Comparison of ENCODE assay signal across 8 mouse cellular contexts in genomic region chr4:155561661-155562442, GRCm38 (mm10). TPM values are rescaled to one million over a fixed set of nuclear protein-coding genes. Genes with fewer than 3 reads are reported as not detected.
DNase-seq lines count a peak whose midpoint lies in the region; ATAC-seq and TF ChIP-seq lines count a peak whose summit lies in the region.

Gene Nadk (plus strand): TSS chr4:155562378.

- H3K9me3 ChIP-seq in intestine, embryonic 15.5 days: no peaks in the 10 kb centered on the region
- H3K9me3 ChIP-seq in lung, postnatal 0 days (ENCODE audit: low read length): no peaks in the 10 kb centered on the region

- peak within 1 kb of the TSS; percentile 88 for H3K27ac ChIP-seq in intestine, embryonic 15.5 days
- peak within 1 kb of the TSS; percentile 95 for H3K27ac ChIP-seq in lung, postnatal 0 days (ENCODE audit: low read length)
- peak within 1 kb of the TSS; percentile 78 for H3K27ac ChIP-seq in small intestine, adult 2 months (ENCODE audit: insufficient read depth, low read depth, low read length)

- no peak for TF ChIP-seq POLR2A in small intestine, adult 2 months (IDR thresholded peaks at IDR 0.05; ENCODE audit: low read depth, low read length)

- no peaks in the 10 kb centered on the region for H3K27me3 ChIP-seq in intestine, embryonic 15.5 days (replicated peaks)
- H3K27me3 ChIP-seq in lung, postnatal 0 days (replicated peaks; ENCODE audit: insufficient read depth, low read length): no peaks in the 10 kb centered on the region
- no peaks in the 10 kb centered on the region for H3K27me3 ChIP-seq in small intestine, adult 2 months (ENCODE audit: control insufficient read depth, insufficient read depth, low read length)

- peaks cover 44% of the 10 kb centered on the region for H3K4me1 ChIP-seq in intestine, embryonic 15.5 days (replicated peaks)
- H3K4me1 ChIP-seq in lung, postnatal 0 days (ENCODE audit: insufficient read depth, low read depth, low read length): peaks cover 26% of the 10 kb centered on the region
- H3K4me1 ChIP-seq in small intestine, adult 2 months (ENCODE audit: control insufficient read depth, insufficient read depth, insufficient read length, low read length): peaks cover 18% of the 10 kb centered on the region; the same call in 1 of the 2 replicates

- DNase-seq in 3T3-L1 (ENCODE audit: low read depth, low spot score): peak; percentile 50
- DNase-seq in CD4-positive helper T cell, adult 2 months (ENCODE audit: low read depth, low spot score): peak; percentile 27
- peak; percentile 60 for DNase-seq in cerebellum, adult 9-11 months
- no peak for DNase-seq in gastrocnemius, postnatal 4 days (ENCODE audit: low spot score in 2 of 2)
- DNase-seq in lung, postnatal 0 days (ENCODE audit: low spot score): peak; percentile 70
- no peak for DNase-seq in retina, embryonic 14.5 days (ENCODE audit: low spot score)

- peak within 1 kb of the TSS; percentile 41 for H3K9ac ChIP-seq in intestine, embryonic 15.5 days
- 0 out of 2 replicates have a peak within 1 kb of the TSS, but pooled peaks have one; percentile 19 for H3K9ac ChIP-seq in lung, postnatal 0 days (replicated peaks; ENCODE audit: low read depth)

- ATAC-seq in intestine, embryonic 15.5 days: no peak
- no peak for ATAC-seq in lung, postnatal 0 days

- peaks cover 25% of the 10 kb centered on the region; the same call in 1 of the 2 replicates for H3K36me3 ChIP-seq in intestine, embryonic 15.5 days
- peaks cover 16% of the 10 kb centered on the region; the same call in 1 of the 2 replicates for H3K36me3 ChIP-seq in lung, postnatal 0 days (ENCODE audit: insufficient read depth, low read length)
- H3K36me3 ChIP-seq in small intestine, adult 2 months (ENCODE audit: control insufficient read depth, insufficient read depth, low read length): peaks cover 34% of the 10 kb centered on the region

- H3K4me3 ChIP-seq in intestine, embryonic 15.5 days (replicated peaks): peak within 1 kb of the TSS; percentile 92
- H3K4me3 ChIP-seq in lung, postnatal 0 days (ENCODE audit: low read depth, low read length): peak within 1 kb of the TSS; percentile 62; the same call in 1 of the 2 replicates
- peak within 1 kb of the TSS; percentile 60 for H3K4me3 ChIP-seq in small intestine, adult 2 months (ENCODE audit: low read depth, low read length)

- H3K4me2 ChIP-seq in intestine, embryonic 15.5 days (replicated peaks): peak within 1 kb of the TSS; percentile 81
- peak within 1 kb of the TSS; percentile 80 for H3K4me2 ChIP-seq in lung, postnatal 0 days (replicated peaks; ENCODE audit: low read depth, low read length)

- no peak for TF ChIP-seq EP300 in lung, postnatal 0 days (IDR thresholded peaks at IDR 0.05)

- no peak for TF ChIP-seq CTCF in lung, postnatal 0 days (IDR thresholded peaks at IDR 0.05)
- TF ChIP-seq CTCF in small intestine, adult 2 months (IDR thresholded peaks at IDR 0.05; ENCODE audit: extremely low read depth, insufficient read length, insufficient replicate concordance, low read depth, low read length): no peak

- WGBS in intestine, embryonic 15.5 days: 61% methylated on average over 7 of the region's 7 CpGs
- 45% methylated on average over 7 of the region's 7 CpGs for WGBS in lung, postnatal 0 days
- WGBS in small intestine, adult 2 months: 18% methylated on average over 7 of the region's 7 CpGs

RNA-seq across cellular contexts. Expression of gene Nadk, which starts in this region (rescaled TPM):
- total RNA-seq in gastrocnemius, postnatal 4 days (2021): 10 to 100 TPM; 31.8 to 33.1 TPM
- 91.6 and 93.4 TPM in 2 replicates for polyA plus RNA-seq in intestine, embryonic 15.5 days (2015; fragmentation: Nextera tagmentation; extraction: Ambion mirVana)
- 70.9 and 76.3 TPM in 2 replicates for polyA plus RNA-seq in lung, postnatal 0 days (2015; fragmentation: Nextera tagmentation; extraction: Ambion mirVana)
- polyA plus RNA-seq in small intestine, adult 2 months (2012; rRNA removed): 76.8 and 135 TPM in 2 replicates

Comparison
In these comparisons a context has a peak if more than half of its experiments do, and no peak if none do; other contexts are left out.
1. DNase-seq: peak in 3T3-L1 (single experiment), CD4-positive helper T cell, adult 2 months (single experiment), cerebellum, adult 9-11 months (single experiment) and lung, postnatal 0 days (single experiment); none in gastrocnemius, postnatal 4 days (0 of 2) and retina, embryonic 14.5 days (single experiment).
2. Peak in every context shown above with its lines, with median percentiles within 50 percentile points of each other: H3K27ac ChIP-seq and H3K4me3 ChIP-seq.